Mouse (Mus musculus): ENCODE measurements around the gene 4930453N24Rik. TPM values are rescaled to one million over a fixed set of nuclear protein-coding genes. Genes with fewer than 3 reads are reported as not detected.

4930453N24Rik gene
- polyA plus RNA-seq, 1 experiment = 15.8 TPM

DNA sequence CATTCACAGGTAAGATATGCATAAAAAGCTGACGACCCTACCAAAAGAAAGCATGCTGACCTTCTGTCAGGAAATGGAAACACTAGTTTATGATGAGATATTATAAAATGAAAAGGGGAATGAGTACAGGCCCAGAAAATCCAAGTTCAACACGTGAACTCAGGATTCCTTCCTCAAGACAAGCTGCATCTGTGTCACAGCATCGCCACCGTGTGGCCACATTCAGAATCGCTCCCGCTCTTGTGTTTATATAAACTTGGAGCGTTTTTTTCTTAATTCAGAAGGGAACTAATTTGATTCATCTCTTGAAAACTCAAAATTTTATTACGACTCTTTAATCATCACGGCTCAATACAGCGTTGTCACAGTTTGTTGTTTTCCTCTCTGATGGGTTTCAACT, 22.7 kb downstream of the 4930453N24Rik start:
- no peaks in the 10 kb centered on the region for H3K79me2 ChIP-seq (ENCODE audit: control insufficient read depth, insufficient read depth)
- H3K36me3 ChIP-seq (ENCODE audit: control insufficient read depth, insufficient read depth) = no peaks in the 10 kb centered on the region
- H3K27me3 ChIP-seq (ENCODE audit: control insufficient read depth, insufficient read depth, insufficient read length) = no peaks in the 10 kb centered on the region
- TF ChIP-seq USF1 (IDR thresholded peaks at IDR 0.05; ENCODE audit: low read depth) = no peak
- peak; percentile 47 for TF ChIP-seq CTCF (IDR thresholded peaks at IDR 0.05; ENCODE audit: control insufficient read depth, insufficient read depth, insufficient read length)
- H3K4me3 ChIP-seq (ENCODE audit: insufficient read depth, poor library complexity, severe bottlenecking) = no peak overlapping the region
- no peaks in the 10 kb centered on the region for H3K79me3 ChIP-seq (ENCODE audit: low read depth)
- no peak overlapping the region for H3ac ChIP-seq (ENCODE audit: control insufficient read depth, insufficient read length, low read depth)

DNA sequence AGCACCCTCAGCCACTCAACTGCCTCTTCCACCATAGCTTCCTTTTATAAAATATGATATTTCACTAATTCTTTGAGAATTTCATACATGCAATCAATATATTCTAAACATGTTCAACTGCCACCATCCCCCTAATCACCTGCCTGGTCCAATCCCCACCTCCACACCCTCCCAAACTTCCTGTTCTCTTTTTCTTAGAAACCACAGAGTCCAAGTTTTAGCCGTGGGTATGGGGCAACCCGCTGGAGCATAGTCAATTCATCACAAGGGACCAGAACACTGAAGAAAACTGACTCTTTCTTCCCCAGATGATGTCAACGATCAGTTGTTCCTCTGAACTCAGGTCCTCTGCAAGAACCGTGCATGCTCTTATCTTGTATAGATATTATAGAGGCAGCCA, 25.9 kb downstream of the 4930453N24Rik start:
- H3ac ChIP-seq (ENCODE audit: control insufficient read depth, insufficient read length, low read depth) = no peak overlapping the region
- no peaks in the 10 kb centered on the region for H3K36me3 ChIP-seq (ENCODE audit: control insufficient read depth, insufficient read depth)
- no peak for TF ChIP-seq MYOD1 (IDR thresholded peaks at IDR 0.05; ENCODE audit: control insufficient read depth, insufficient read length, low read depth)
- no peak for TF ChIP-seq MAX (IDR thresholded peaks at IDR 0.05)
- TF ChIP-seq MYOG (IDR thresholded peaks at IDR 0.05; ENCODE audit: control insufficient read depth, extremely low read depth, insufficient read length) = no peak
- TF ChIP-seq CEBPB (IDR thresholded peaks at IDR 0.05; ENCODE audit: low read depth) = no peak
- TF ChIP-seq FOSL1 (IDR thresholded peaks at IDR 0.05; ENCODE audit: insufficient read depth, low read length, poor library complexity, severe bottlenecking) = no peak
- no peak for TF ChIP-seq USF1 (IDR thresholded peaks at IDR 0.05; ENCODE audit: low read depth)
- TF ChIP-seq CTCF (IDR thresholded peaks at IDR 0.05; ENCODE audit: control insufficient read depth, insufficient read depth, insufficient read length) = no peak
- no peaks in the 10 kb centered on the region for H3K79me3 ChIP-seq (ENCODE audit: low read depth)
- H3K27me3 ChIP-seq (ENCODE audit: control insufficient read depth, insufficient read depth, insufficient read length) = no peaks in the 10 kb centered on the region
- no peak overlapping the region for H3K4me3 ChIP-seq (ENCODE audit: insufficient read depth, poor library complexity, severe bottlenecking)
- no peaks in the 10 kb centered on the region for H3K79me2 ChIP-seq (ENCODE audit: control insufficient read depth, insufficient read depth)

- H3K4me3 ChIP-seq (ENCODE audit: insufficient read depth, poor library complexity, severe bottlenecking) = no peak overlapping the region
- no peaks in the 10 kb centered on the region for H3K36me3 ChIP-seq (ENCODE audit: control insufficient read depth, insufficient read depth)
- H3K79me2 ChIP-seq (ENCODE audit: control insufficient read depth, insufficient read depth) = no peaks in the 10 kb centered on the region
- H3ac ChIP-seq (ENCODE audit: control insufficient read depth, insufficient read length, low read depth) = no peak overlapping the region
- TF ChIP-seq CEBPB (IDR thresholded peaks at IDR 0.05; ENCODE audit: low read depth) (no peak), MYOG (IDR thresholded peaks at IDR 0.05; ENCODE audit: control insufficient read depth, extremely low read depth, insufficient read length) (no peak), MAX (IDR thresholded peaks at IDR 0.05) (no peak), FOSL1 (IDR thresholded peaks at IDR 0.05; ENCODE audit: insufficient read depth, low read length, poor library complexity, severe bottlenecking) (no peak), CTCF (IDR thresholded peaks at IDR 0.05; ENCODE audit: control insufficient read depth, insufficient read depth, insufficient read length) (no peak), MYOD1 (IDR thresholded peaks at IDR 0.05; ENCODE audit: control insufficient read depth, insufficient read length, low read depth) (no peak), USF1 (IDR thresholded peaks at IDR 0.05; ENCODE audit: low read depth) (no peak)
- H3K27me3 ChIP-seq (ENCODE audit: control insufficient read depth, insufficient read depth, insufficient read length) = no peaks in the 10 kb centered on the region
- no peaks in the 10 kb centered on the region for H3K79me3 ChIP-seq (ENCODE audit: low read depth)
These were observed 33.7 kb downstream of the 4930453N24Rik start for GRCm38 (mm10) chr16:64737289-64737688.

- Histone ChIP-seq H3K4me3 (ENCODE audit: insufficient read depth, poor library complexity, severe bottlenecking) (no peak overlapping the region), H3K27me3 (ENCODE audit: control insufficient read depth, insufficient read depth, insufficient read length) (no peaks in the 10 kb centered on the region), H3ac (ENCODE audit: control insufficient read depth, insufficient read length, low read depth) (no peak overlapping the region), H3K79me2 (ENCODE audit: control insufficient read depth, insufficient read depth) (no peaks in the 10 kb centered on the region), H3K36me3 (ENCODE audit: control insufficient read depth, insufficient read depth) (no peaks in the 10 kb centered on the region), H3K79me3 (ENCODE audit: low read depth) (no peaks in the 10 kb centered on the region)
- TF ChIP-seq CTCF (IDR thresholded peaks at IDR 0.05; ENCODE audit: control insufficient read depth, insufficient read depth, insufficient read length) = no peak
- no peak for TF ChIP-seq MAX (IDR thresholded peaks at IDR 0.05)
- TF ChIP-seq CEBPB (IDR thresholded peaks at IDR 0.05; ENCODE audit: low read depth) = no peak
- TF ChIP-seq MYOD1 (IDR thresholded peaks at IDR 0.05; ENCODE audit: control insufficient read depth, insufficient read length, low read depth) = no peak
- TF ChIP-seq FOSL1 (IDR thresholded peaks at IDR 0.05; ENCODE audit: insufficient read depth, low read length, poor library complexity, severe bottlenecking) = no peak
- no peak for TF ChIP-seq USF1 (IDR thresholded peaks at IDR 0.05; ENCODE audit: low read depth)
- no peak for TF ChIP-seq MYOG (IDR thresholded peaks at IDR 0.05; ENCODE audit: control insufficient read depth, extremely low read depth, insufficient read length)
These were observed 47.5 kb downstream of the 4930453N24Rik start for GRCm38 (mm10) chr16:64723273-64724057.

DNA sequence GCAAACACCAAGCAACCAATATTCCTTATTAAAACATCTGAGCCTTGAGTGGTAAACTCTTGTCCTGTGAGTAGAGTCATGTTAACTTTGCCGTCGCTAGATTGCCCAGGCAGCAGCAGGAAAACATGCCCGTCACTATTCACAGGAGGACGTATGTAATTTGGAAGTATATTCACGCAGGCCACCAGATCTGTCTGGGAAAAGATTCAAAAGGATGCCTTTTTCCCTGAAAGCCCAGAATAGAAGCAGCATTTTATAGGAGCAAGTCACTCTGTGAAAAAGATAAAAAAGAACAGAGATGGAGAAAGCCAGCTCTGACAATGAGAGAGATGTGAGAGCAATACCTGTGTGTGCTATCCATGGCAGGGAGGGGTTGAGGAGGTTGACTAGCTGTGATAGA, 49.4 kb downstream of the 4930453N24Rik start:
- H3K4me3 ChIP-seq (ENCODE audit: insufficient read depth, poor library complexity, severe bottlenecking) = no peak overlapping the region
- TF ChIP-seq CEBPB (IDR thresholded peaks at IDR 0.05; ENCODE audit: low read depth) = no peak
- no peak for TF ChIP-seq USF1 (IDR thresholded peaks at IDR 0.05; ENCODE audit: low read depth)
- no peak overlapping the region for H3ac ChIP-seq (ENCODE audit: control insufficient read depth, insufficient read length, low read depth)
- H3K79me2 ChIP-seq (ENCODE audit: control insufficient read depth, insufficient read depth) = no peaks in the 10 kb centered on the region
- no peaks in the 10 kb centered on the region for H3K79me3 ChIP-seq (ENCODE audit: low read depth)
- H3K36me3 ChIP-seq (ENCODE audit: control insufficient read depth, insufficient read depth) = no peaks in the 10 kb centered on the region
- no peaks in the 10 kb centered on the region for H3K27me3 ChIP-seq (ENCODE audit: control insufficient read depth, insufficient read depth, insufficient read length)

DNA sequence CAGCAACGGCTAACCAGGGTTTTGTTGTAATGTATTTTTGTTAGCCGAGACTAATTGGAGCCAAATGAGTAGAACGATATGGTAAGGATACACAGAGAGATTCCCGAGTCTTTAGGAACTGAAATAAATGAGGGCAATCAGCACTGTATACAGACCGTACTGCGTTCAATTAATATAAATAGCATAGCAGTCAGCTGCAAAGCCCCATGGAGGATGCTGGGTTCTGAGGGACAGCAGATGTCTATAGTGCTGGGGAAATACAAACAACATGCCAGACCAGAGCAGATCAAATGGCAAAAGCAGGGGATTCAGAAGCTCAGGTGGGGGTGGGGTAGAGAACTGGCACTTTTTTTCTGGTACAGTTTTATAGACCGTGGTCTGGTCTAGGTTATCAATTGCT, 51.9 kb downstream of the 4930453N24Rik start:
- Histone ChIP-seq H3K27me3 (ENCODE audit: control insufficient read depth, insufficient read depth, insufficient read length) (no peaks in the 10 kb centered on the region), H3K79me2 (ENCODE audit: control insufficient read depth, insufficient read depth) (no peaks in the 10 kb centered on the region), H3K79me3 (ENCODE audit: low read depth) (no peaks in the 10 kb centered on the region), H3K36me3 (ENCODE audit: control insufficient read depth, insufficient read depth) (no peaks in the 10 kb centered on the region), H3K4me3 (ENCODE audit: insufficient read depth, poor library complexity, severe bottlenecking) (no peak overlapping the region), H3ac (ENCODE audit: control insufficient read depth, insufficient read length, low read depth) (no peak overlapping the region)
- TF ChIP-seq CTCF (IDR thresholded peaks at IDR 0.05; ENCODE audit: control insufficient read depth, insufficient read depth, insufficient read length) = no peak
- TF ChIP-seq USF1 (IDR thresholded peaks at IDR 0.05; ENCODE audit: low read depth) = no peak
- no peak for TF ChIP-seq FOSL1 (IDR thresholded peaks at IDR 0.05; ENCODE audit: insufficient read depth, low read length, poor library complexity, severe bottlenecking)
- TF ChIP-seq CEBPB (IDR thresholded peaks at IDR 0.05; ENCODE audit: low read depth) = no peak
- no peak for TF ChIP-seq MAX (IDR thresholded peaks at IDR 0.05)
